Mouse (Mus musculus) heart, embryonic 16.5 days (tissue): ENCODE measurements at regions not wholly inside any gene's neighbourhood (a gene's known extent, or its start where the extent isn't known, plus 50 kb on each side); places are given as distances from the start of the nearest gene placed in this dataset.

Experiments used
- ATAC-seq: fragments of 200-750 bp; cut with Nextera tagmentation; replicated peaks from 2 replicates; pipeline ENCODE4 v1.8.0; 2017; ENCODE audit warnings: moderate number of reproducible peaks; ENCODE audit not compliant: insufficient read depth, low FRiP score; ENCODE audit errors: extremely low read depth
- H3K27ac ChIP-seq: fragments of 300-500 bp; sonication (generic); 2 replicates; pipeline ENCODE4 v1.5.1; 2014; ENCODE audit warnings: mild to moderate bottlenecking, low read length, control low read depth, moderate library complexity
- H3K27me3 ChIP-seq: fragments of 300-500 bp; sonication (generic); 2 replicates; pipeline ENCODE4 v1.6.1; 2014; ENCODE audit warnings: low read length, mixed read lengths; ENCODE audit not compliant: control insufficient read depth, insufficient read depth
- H3K36me3 ChIP-seq: fragments of 300-500 bp; sonication (generic); 2 replicates; pipeline ENCODE4 v1.6.1; 2014; ENCODE audit not compliant: control insufficient read depth, insufficient read depth
- H3K4me1 ChIP-seq: fragments of 300-500 bp; sonication (generic); 2 replicates; pipeline ENCODE4 v1.6.1; 2014; ENCODE audit warnings: low read length, mixed read lengths; ENCODE audit not compliant: control insufficient read depth, insufficient read depth
- H3K4me2 ChIP-seq: fragments of 300-500 bp; sonication (generic); 2 replicates; pipeline ENCODE4 v1.6.1; 2014; ENCODE audit warnings: low read depth, mild to moderate bottlenecking, control low read depth, low read length
- H3K4me3 ChIP-seq: fragments of 300-500 bp; sonication (generic); 2 replicates; pipeline ENCODE4 v1.5.1; 2014; ENCODE audit warnings: mild to moderate bottlenecking, control low read depth, low read length
- H3K9ac ChIP-seq: fragments of 300-500 bp; sonication (generic); 2 replicates; pipeline ENCODE4 v1.6.1; 2014; ENCODE audit warnings: low read length, control low read depth
- H3K9me3 ChIP-seq: fragments of 300-500 bp; sonication (generic); replicated peaks from 2 replicates; pipeline ENCODE4 v1.6.1; 2016; ENCODE audit warnings: low read length; ENCODE audit not compliant: control insufficient read depth
- WGBS: fragments of 180-500 bp; shearing (Covaris S2); extraction: QIAGEN DNeasy Blood & Tissue Kit; methylation state at CpG from one replicate; pipeline ENCODE4 v1.1.7; 2014; 5-methylcytosine and 5-hydroxymethylcytosine counted together

GRCm38 (mm10) chr19:44626261-44626660, 63.6 kb downstream of the Hif1an start:
- Histone ChIP-seq H3K4me1 (no peaks in the 10 kb centered on the region), H3K27me3 (peaks cover 14% of the 10 kb centered on the region), H3K9ac (no peak overlapping the region), H3K27ac (no peak overlapping the region), H3K9me3 (0 out of 2 replicates have a peak, but pooled peaks cover 3% of the 10 kb centered on the region), H3K4me3 (no peak overlapping the region), H3K4me2 (no peak overlapping the region), H3K36me3 (no peaks in the 10 kb centered on the region)
- no peak for ATAC-seq
- WGBS, result 64% methylated on average over 5 of the region's 5 CpGs

DNA sequence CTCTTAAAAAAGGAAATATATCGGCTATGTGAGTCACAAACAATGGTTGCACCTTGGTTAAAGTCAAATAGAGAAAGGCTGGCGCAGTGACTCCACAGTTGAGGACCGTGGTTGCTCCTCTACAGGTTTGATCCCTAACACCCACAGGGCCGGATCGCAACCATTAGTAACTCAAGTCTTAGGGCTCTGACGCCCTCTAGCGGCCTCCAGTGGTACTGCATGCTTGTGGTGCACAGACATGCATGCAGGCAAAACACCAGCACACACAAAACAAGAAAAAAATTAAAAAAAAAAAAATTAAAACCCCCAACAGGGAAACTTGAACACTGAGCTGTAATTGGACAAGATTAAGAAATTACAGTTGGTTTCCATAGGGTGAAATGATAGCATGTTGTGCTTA, 67.1 kb downstream of the Hif1an start:
- H3K9ac ChIP-seq, result no peak overlapping the region
- WGBS, result 64% methylated on average over 7 of the region's 7 CpGs
- no peaks in the 10 kb centered on the region for H3K36me3 ChIP-seq
- no peak for ATAC-seq
- 0 out of 2 replicates have a peak, but pooled peaks cover 3% of the 10 kb centered on the region for H3K9me3 ChIP-seq
- no peaks in the 10 kb centered on the region for H3K4me1 ChIP-seq
- no peak overlapping the region for H3K4me2 ChIP-seq
- peaks cover 20% of the 10 kb centered on the region for H3K27me3 ChIP-seq
- no peak overlapping the region for H3K27ac ChIP-seq
- H3K4me3 ChIP-seq, result no peak overlapping the region

DNA sequence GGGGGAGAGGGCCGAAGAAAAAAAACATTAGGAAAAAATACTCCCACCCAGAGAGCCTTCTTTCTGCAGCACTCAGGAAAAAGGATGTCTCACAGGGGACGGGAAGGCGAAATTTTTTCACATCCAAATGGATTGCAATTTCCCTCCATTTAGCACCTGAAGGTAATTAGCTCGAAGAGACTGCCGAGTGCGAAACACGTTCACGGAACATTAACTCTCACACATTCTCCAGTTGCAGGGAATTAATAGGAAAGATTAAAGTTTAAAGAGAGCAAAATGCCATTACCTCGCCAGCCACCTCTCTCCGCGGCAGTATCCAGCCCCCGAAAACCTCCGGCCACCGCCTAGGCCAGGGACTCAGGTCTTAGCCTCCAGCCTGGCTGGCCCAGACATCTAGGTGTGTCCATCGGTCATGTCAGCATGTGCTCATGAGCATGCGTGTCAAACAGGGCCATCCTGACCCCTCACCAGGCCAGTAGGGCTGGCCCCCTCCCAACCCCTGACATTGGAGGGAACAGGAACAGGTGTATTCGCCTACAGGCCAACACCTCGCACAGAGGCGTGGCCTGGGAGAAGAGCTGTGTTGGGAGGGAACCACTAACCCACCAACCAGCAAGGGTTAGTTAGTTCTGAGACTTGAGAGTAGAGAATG, 68.8 kb downstream of the Hif1an start:
- Histone ChIP-seq H3K9ac (no peak overlapping the region), H3K4me3 (no peak overlapping the region), H3K27ac (no peak overlapping the region), H3K27me3 (peaks cover 17% of the 10 kb centered on the region), H3K4me1 (no peaks in the 10 kb centered on the region), H3K36me3 (no peaks in the 10 kb centered on the region), H3K4me2 (no peak overlapping the region), H3K9me3 (0 out of 2 replicates have a peak, but pooled peaks cover 3% of the 10 kb centered on the region)
- no peak for ATAC-seq
- 69% methylated on average over 19 of the region's 19 CpGs for WGBS

DNA sequence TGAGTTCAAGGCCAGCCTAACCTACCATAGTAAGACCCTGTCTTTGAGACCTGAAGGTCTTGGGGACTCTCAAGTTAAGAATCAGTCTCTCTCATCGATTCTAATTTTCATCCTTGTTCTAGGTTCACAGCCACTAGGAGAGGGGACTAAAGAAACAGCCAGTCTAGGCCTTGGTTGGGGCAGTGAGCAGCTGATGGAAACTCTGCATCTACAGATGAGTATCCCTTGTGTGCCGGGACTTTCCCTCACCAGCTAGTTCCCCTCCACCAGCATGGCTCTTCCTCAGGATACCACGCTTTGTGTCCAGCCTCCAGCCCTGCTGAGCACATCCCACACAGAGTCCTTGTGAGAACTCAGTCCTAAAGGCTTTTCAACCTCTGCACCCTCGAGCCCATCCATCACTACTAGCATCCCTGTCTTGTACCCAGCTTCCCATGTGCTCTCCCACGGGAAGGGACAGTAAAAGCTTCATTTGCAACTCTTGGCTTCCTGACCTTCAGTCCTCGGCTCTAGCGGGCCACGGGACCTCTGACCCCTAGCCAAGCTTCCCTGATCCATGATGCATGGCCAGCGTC, 74.6 kb downstream of the Hif1an start:
- Histone ChIP-seq H3K27ac (no peak overlapping the region), H3K4me2 (no peak overlapping the region), H3K9ac (no peak overlapping the region), H3K4me3 (no peak overlapping the region), H3K9me3 (no peaks in the 10 kb centered on the region), H3K36me3 (no peaks in the 10 kb centered on the region), H3K27me3 (peaks cover 50% of the 10 kb centered on the region), H3K4me1 (0 out of 2 replicates have a peak, but pooled peaks cover 2% of the 10 kb centered on the region)
- no peak for ATAC-seq
- 60% methylated on average over 9 of the region's 9 CpGs for WGBS

- H3K4me3 ChIP-seq, result peak overlapping the region; percentile 23
- H3K27me3 ChIP-seq, result peaks cover 59% of the 10 kb centered on the region
- no peaks in the 10 kb centered on the region for H3K9me3 ChIP-seq
- H3K4me2 ChIP-seq, result peak overlapping the region; percentile 49; the same call in 1 of the 2 replicates
- 0 out of 2 replicates have a peak, but pooled peaks cover 2% of the 10 kb centered on the region for H3K4me1 ChIP-seq
- H3K36me3 ChIP-seq, result no peaks in the 10 kb centered on the region
- H3K27ac ChIP-seq, result no peak overlapping the region
- no peak for ATAC-seq
- no peak overlapping the region for H3K9ac ChIP-seq
- under 1% methylated on average over 26 of the region's 26 CpGs for WGBS
These were observed 77.4 kb downstream of the Hif1an start for GRCm38 (mm10) chr19:44640021-44640420.

GRCm38 (mm10) chr19:44640551-44640950, 77.9 kb downstream of the Hif1an start:
- Histone ChIP-seq H3K9me3 (no peaks in the 10 kb centered on the region), H3K4me2 (no peak overlapping the region), H3K4me1 (0 out of 2 replicates have a peak, but pooled peaks cover 2% of the 10 kb centered on the region), H3K27me3 (peaks cover 59% of the 10 kb centered on the region), H3K4me3 (no peak overlapping the region), H3K27ac (no peak overlapping the region), H3K9ac (no peak overlapping the region), H3K36me3 (no peaks in the 10 kb centered on the region)
- no peak for ATAC-seq
- 0% methylated on average over 1 of the region's 1 CpGs for WGBS

DNA sequence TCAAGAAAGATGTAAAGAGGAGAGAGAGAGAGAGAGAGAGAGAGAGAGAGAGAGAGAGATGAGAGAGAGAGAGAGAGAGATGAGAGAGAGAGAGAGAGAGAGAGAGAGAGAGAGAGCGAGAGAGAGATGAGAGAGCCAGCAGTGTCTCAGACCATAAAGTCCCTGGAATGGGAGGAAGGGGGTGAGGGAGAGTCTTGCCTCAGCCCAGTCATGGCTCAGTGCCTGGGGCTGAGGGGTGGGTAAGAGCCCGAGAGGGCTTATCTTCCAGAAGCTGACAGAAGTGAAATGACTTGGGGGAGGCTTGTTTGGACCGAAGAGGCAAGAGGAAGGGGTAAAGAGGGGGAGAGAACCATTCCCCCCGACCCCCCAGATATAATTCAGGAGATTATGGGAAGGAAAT, 79.6 kb downstream of the Hif1an start:
- H3K9me3 ChIP-seq, result no peaks in the 10 kb centered on the region
- H3K4me1 ChIP-seq, result 0 out of 2 replicates have a peak, but pooled peaks cover 2% of the 10 kb centered on the region
- 45% methylated on average over 4 of the region's 4 CpGs for WGBS
- H3K4me2 ChIP-seq, result no peak overlapping the region
- H3K36me3 ChIP-seq, result no peaks in the 10 kb centered on the region
- H3K4me3 ChIP-seq, result no peak overlapping the region
- H3K9ac ChIP-seq, result no peak overlapping the region
- peaks cover 68% of the 10 kb centered on the region for H3K27me3 ChIP-seq
- no peak overlapping the region for H3K27ac ChIP-seq
- no peak for ATAC-seq

DNA sequence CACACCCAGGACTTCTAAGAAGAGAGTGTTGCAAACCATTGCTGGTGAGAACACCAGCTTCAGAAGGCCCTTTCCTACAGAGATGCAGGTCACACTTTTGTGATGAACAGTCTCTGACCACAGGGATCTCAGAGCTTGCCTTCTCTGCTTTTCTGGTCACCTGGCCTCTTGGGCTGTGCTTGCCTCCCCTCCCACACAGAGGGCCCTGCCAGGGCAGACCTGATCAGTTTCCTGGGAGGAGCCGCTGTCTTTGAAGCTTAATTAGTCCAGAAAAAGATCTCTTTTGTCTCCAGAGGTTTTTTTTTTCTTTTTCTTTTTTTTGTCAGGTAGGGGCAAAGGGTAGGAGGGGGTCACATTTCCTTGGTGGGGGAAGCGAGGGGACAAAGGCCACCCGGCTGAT, 81.7 kb downstream of the Hif1an start:
- ATAC-seq, result no peak
- H3K9ac ChIP-seq, result no peak overlapping the region
- H3K27me3 ChIP-seq, result peaks cover 68% of the 10 kb centered on the region
- H3K4me3 ChIP-seq, result no peak overlapping the region
- no peak overlapping the region for H3K4me2 ChIP-seq
- 0 out of 2 replicates have a peak, but pooled peaks cover 2% of the 10 kb centered on the region for H3K4me1 ChIP-seq
- no peak overlapping the region for H3K27ac ChIP-seq
- no peaks in the 10 kb centered on the region for H3K36me3 ChIP-seq
- no peaks in the 10 kb centered on the region for H3K9me3 ChIP-seq
- WGBS, result 56% methylated on average over 3 of the region's 3 CpGs

DNA sequence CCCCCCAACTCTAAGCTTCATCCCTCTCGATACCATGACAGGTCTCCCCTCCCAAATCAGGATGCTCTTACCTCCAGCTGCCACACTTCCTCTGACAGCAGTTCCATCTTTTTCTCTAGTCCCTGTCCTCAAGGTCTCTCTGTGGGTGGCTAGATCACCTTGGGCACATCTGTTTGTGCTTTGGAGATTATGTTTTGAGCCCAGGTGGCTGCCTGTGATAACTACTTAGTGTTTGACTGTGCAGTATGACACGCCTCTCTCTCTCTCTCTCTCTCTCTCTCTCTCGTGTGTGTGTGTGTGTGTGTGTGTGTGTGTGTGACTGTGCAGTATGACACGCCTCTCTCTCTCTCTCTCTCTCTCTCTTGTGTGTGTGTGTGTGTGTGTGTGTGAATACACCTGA, 82.3 kb downstream of the Hif1an start:
- Histone ChIP-seq H3K9me3 (no peaks in the 10 kb centered on the region), H3K4me1 (0 out of 2 replicates have a peak, but pooled peaks cover under 1% of the 10 kb centered on the region), H3K27ac (no peak overlapping the region), H3K9ac (no peak overlapping the region), H3K36me3 (no peaks in the 10 kb centered on the region), H3K27me3 (peaks cover 68% of the 10 kb centered on the region), H3K4me3 (no peak overlapping the region), H3K4me2 (no peak overlapping the region)
- 54% methylated on average over 4 of the region's 4 CpGs for WGBS
- ATAC-seq, result no peak
